Mouse (Mus musculus) left cerebral cortex, postnatal 36 days (tissue): Measurements from ENCODE around the gene Clstn1. TPM values are rescaled to one million over a fixed set of nuclear protein-coding genes. Genes with fewer than 3 reads are reported as not detected.

ENCODE experiments used
- DNase-seq, 2 experiments: peaks; one replicate each; pipeline ENCODE4 v3.0.0; 2021 to 2022; ENCODE audit warnings: low spot score in 2 of 2, mixed read lengths in 1 of 2
- intact Hi-C: fragments of 180-260 bp; cut with DNase I; formaldehyde crosslinking; loops from one replicate; pipeline ENCODE4 v1.15.1; 2025
- microRNA-seq: library from miRNA; unstranded; fragments of <30 nt; microRNA quantifications from one replicate; pipeline ENCODE4 v1.2.0, GENCODE M21; 2022
- total RNA-seq, 2 experiments: library from RNA; stranded (reverse); gene quantifications; 2 replicates each; pipeline ENCODE4 v1.2.3; 2021

Clstn1 gene
- total RNA-seq, 2 experiments from 2014 or later = 1,328 to 1,609 TPM

GRCm38 (mm10) chr4:149696189-149696971 lies 110.1 kb downstream of the Clstn1 start:
- intact Hi-C loops = no loop called here
- no peak for DNase-seq

GRCm38 (mm10) chr4:149697506-149698196 lies 111.4 kb downstream of the Clstn1 start:
- intact Hi-C loops = no loop called here
- no peak for DNase-seq

- intact Hi-C loops = no loop called here
- DNase-seq = peak; percentile 25 to 29
Measured at GRCm38 (mm10) chr4:149698197-149698821, 112.0 kb downstream of the Clstn1 start.

Small RNA genes lying within 50 kb of the gene (microRNA-seq; reads per million reads assigned to microRNA genes)
- gene Mir5616 (not detected), gene Mir7023 (4.8 reads per million, percentile 16 among the genes with 10 or more reads in this experiment)

Other genes starting within 250 kb of the Clstn1 start
- 100 to 1,000 TPM; 106 to 113 TPM for gene Ube4b, start 159.7 kb upstream of the Clstn1 start, total RNA-seq
- 1 to 10 TPM in 1 of 2 experiments, under 1 TPM in 1; 0.57 to 1.3 TPM for gene Rbp7, start 131.5 kb upstream of the Clstn1 start, total RNA-seq
- not detected for gene Tmem274, start 109.1 kb upstream of the Clstn1 start, total RNA-seq
- gene Nmnat1, start 101.3 kb upstream of the Clstn1 start, total RNA-seq = 1 to 10 TPM; 9.1 to 9.8 TPM
- gene Lzic, start 101.2 kb upstream of the Clstn1 start, total RNA-seq = 10 to 100 TPM; 16.8 to 17.4 TPM
- 10 to 100 TPM; 36.7 to 43.5 TPM for gene Ctnnbip1, start 68.2 kb upstream of the Clstn1 start, total RNA-seq
- gene Pik3cd, start 116.1 kb downstream of the Clstn1 start, total RNA-seq = 10 to 100 TPM; 23.2 to 24.2 TPM
- gene Tmem201, start 151.6 kb downstream of the Clstn1 start, total RNA-seq = 10 to 100 TPM; 63.8 to 66.4 TPM
- 10 to 100 TPM; 31.9 to 34.6 TPM for gene Slc25a33, start 187.8 kb downstream of the Clstn1 start, total RNA-seq